Comparison of ENCODE assay signal across 9 mouse cellular contexts in the genomic region with DNA sequence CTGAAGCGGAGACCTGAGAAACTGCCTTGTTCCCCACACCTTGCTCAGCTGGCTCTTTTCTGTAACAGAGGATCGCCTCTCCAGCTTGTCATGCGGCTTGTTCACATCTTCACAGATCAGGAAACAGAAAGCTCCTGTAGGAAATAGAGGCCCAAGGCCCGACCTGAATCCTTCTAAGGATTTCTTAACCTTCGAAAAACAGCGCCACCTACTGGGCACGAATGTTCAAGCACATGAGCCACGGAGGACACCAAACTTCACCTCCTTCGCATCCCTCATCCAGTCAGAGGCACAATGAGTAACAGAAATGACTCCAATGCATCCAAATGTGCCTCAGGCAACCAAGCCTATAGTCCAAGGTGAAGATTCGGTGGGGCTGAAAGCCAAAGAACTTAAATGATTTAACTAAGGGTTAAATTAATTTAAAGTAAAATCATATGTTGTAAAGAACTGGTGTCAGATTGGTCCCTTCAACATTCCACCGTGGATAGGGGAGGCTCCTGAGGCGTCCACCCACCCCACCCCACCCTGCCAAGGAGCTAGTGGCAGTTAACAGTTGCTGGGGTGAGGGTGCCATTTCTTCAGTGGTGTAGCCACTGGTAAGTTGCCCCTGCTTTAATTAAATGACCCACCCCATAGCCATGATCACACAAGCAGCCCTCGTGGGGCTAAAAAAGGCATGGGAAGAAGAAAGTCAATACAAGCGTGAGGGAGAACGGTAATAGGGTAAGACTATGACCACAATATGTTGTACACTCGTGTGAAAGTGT. TPM values are rescaled to one million over a fixed set of nuclear protein-coding genes. Genes with fewer than 3 reads are reported as not detected.
A peak's percentile ranks its signal among the peaks of the same experiment; 100 is the strongest.
DNase-seq lines count a peak whose midpoint lies in the region; ATAC-seq and TF ChIP-seq lines count a peak whose summit lies in the region.
"Had no signal": no experiment of that assay in that cellular context is flagged by ENCODE, and none has a peak within 500 bp of the region (broad histone marks: within the 10 kb centered on the region; RNA-seq: fewer than 3 reads in every experiment).

No protein-coding gene starts in this region.

- H3K27me3 ChIP-seq in CH12.LX (replicated peaks): no peaks in the 10 kb centered on the region
- no peaks in the 10 kb centered on the region for H3K27me3 ChIP-seq in heart, adult 2 months (ENCODE audit: control insufficient read depth, insufficient read depth, low read length)
- no peaks in the 10 kb centered on the region for H3K27me3 ChIP-seq in liver, postnatal 0 days (ENCODE audit: insufficient read depth, low read length)
- H3K27me3 ChIP-seq: heart, embryonic 15.5 days had no signal

- no peak overlapping the region for H3K27ac ChIP-seq in CH12.LX (ENCODE audit: insufficient read depth, low read depth)
- H3K27ac ChIP-seq in heart, adult 2 months: no peak overlapping the region
- no peak overlapping the region for H3K27ac ChIP-seq in liver, postnatal 0 days (ENCODE audit: low read depth)
- H3K27ac ChIP-seq: heart, embryonic 15.5 days had no signal

- in situ Hi-C loops in CH12.LX (cut with MboI; ENCODE audit: low pct_ligation_motif_present, low pct_unique_long_range_greater_than_20kb, low sequenced_read_pairs): loop anchor here (5.0 kb wide), 1 partner anchor 446 kb away; no protein-coding TSS in a partner anchor

- TF ChIP-seq EP300 in CH12.LX (IDR thresholded peaks at IDR 0.05; ENCODE audit: low read length): no peak
- no peak for TF ChIP-seq EP300 in heart, adult 2 months (IDR thresholded peaks at IDR 0.05; ENCODE audit: insufficient read depth, low read depth, low read length)
- no peak for TF ChIP-seq EP300 in liver, postnatal 0 days (IDR thresholded peaks at IDR 0.05; ENCODE audit: low read depth)

- H3K4me1 ChIP-seq in CH12.LX (ENCODE audit: control insufficient read depth in 1 of 2, insufficient read depth in 2 of 2): peaks cover 0 to 5% of the 10 kb centered on the region in 2 experiments; a peak in 1 of 4 replicates
- H3K4me1 ChIP-seq in heart, adult 2 months (ENCODE audit: control insufficient read depth, insufficient read depth, low read length): no peaks in the 10 kb centered on the region
- H3K4me1 ChIP-seq in liver, postnatal 0 days (ENCODE audit: insufficient read depth): no peaks in the 10 kb centered on the region
- H3K4me1 ChIP-seq: heart, embryonic 15.5 days had no signal

- H3K79me2 ChIP-seq in CH12.LX (replicated peaks; ENCODE audit: control insufficient read depth, extremely low read depth, insufficient read depth, poor library complexity, severe bottlenecking): no peaks in the 10 kb centered on the region
- no peaks in the 10 kb centered on the region for H3K79me2 ChIP-seq in heart, adult 2 months (replicated peaks; ENCODE audit: control insufficient read depth, insufficient read depth, low read length)

- DNase-seq in 3134 (ENCODE audit: extremely low read depth, insufficient read length, low spot score) (peak; percentile 47), CH12.LX (ENCODE audit: extremely low read depth) (peak; percentile 85)
- peak; percentile 60 for DNase-seq in c-Kit-positive CD71-positive TER-119-negative erythroid progenitor cells, embryonic 14.5 days (ENCODE audit: low read depth)
- DNase-seq in heart, adult 2 months: peak in 1 of 2 experiments; percentile 50
- peak; percentile 64 to 79 for DNase-seq in kidney, postnatal 25 days
- DNase-seq in liver, postnatal 0 days: peak; percentile 75
- DNase-seq in retina, postnatal 7 days (ENCODE audit: low read depth, low spot score): peak; percentile 28
- peak; percentile 77 for DNase-seq in urinary bladder, postnatal 25 days (ENCODE audit: low spot score)

- no peak for ATAC-seq in liver, postnatal 0 days

- no peak overlapping the region for H3K9ac ChIP-seq in CH12.LX (ENCODE audit: insufficient read depth, low read depth)
- H3K9ac ChIP-seq in heart, adult 2 months (ENCODE audit: low read depth, low read length): no peak overlapping the region
- no peak overlapping the region for H3K9ac ChIP-seq in liver, postnatal 0 days (replicated peaks)
- H3K9ac ChIP-seq: heart, embryonic 15.5 days had no signal

- WGBS in heart, adult 2 months: 43% methylated on average over 16 of the region's 16 CpGs
- 36% methylated on average over 16 of the region's 16 CpGs for WGBS in liver, postnatal 0 days (ENCODE audit: insufficient replicate concordance)

- dilution Hi-C loops in CH12.LX (cut with MboI; ENCODE audit: extremely low pct_ligation_motif_present, extremely low pct_unique_long_range_greater_than_20kb, low sequenced_read_pairs): no loop called here

- no peaks in the 10 kb centered on the region for H3K9me3 ChIP-seq in CH12.LX (replicated peaks; ENCODE audit: low read length)
- H3K9me3 ChIP-seq in liver, postnatal 0 days (ENCODE audit: low read length): no peaks in the 10 kb centered on the region
- H3K9me3 ChIP-seq: heart, embryonic 15.5 days had no signal

- TF ChIP-seq POLR2A in CH12.LX (IDR thresholded peaks at IDR 0.05; ENCODE audit: low read depth, low read length): no peak
- TF ChIP-seq POLR2A in heart, adult 2 months (IDR thresholded peaks at IDR 0.05; ENCODE audit: insufficient read depth, low read depth, low read length): no peak

- H3K36me3 ChIP-seq in CH12.LX (replicated peaks in 1 of 2; ENCODE audit: control insufficient read depth in 1 of 2, insufficient read depth in 1 of 2, low read length in 1 of 2): no peaks in the 10 kb centered on the region
- H3K36me3 ChIP-seq in heart, adult 2 months (ENCODE audit: control insufficient read depth, insufficient read depth, low read length): no peaks in the 10 kb centered on the region
- no peaks in the 10 kb centered on the region for H3K36me3 ChIP-seq in liver, postnatal 0 days (replicated peaks; ENCODE audit: insufficient read depth, low read length)
- H3K36me3 ChIP-seq: heart, embryonic 15.5 days had no signal

- TF ChIP-seq RAD21 in CH12.LX (IDR thresholded peaks at IDR 0.05; ENCODE audit: low read depth, low read length): peak; percentile 63

- 0 out of 2 replicates have a peak overlapping the region, but pooled peaks have one; percentile 15 for H3K4me2 ChIP-seq in CH12.LX (ENCODE audit: insufficient read depth, low read depth, poor library complexity, severe bottlenecking)
- no peak overlapping the region for H3K4me2 ChIP-seq in liver, postnatal 0 days (ENCODE audit: low read depth, low read length)
- H3K4me2 ChIP-seq: heart, embryonic 15.5 days had no signal

- peak; percentile 79 to 80 for TF ChIP-seq CTCF in CH12.LX (conservative IDR thresholded peaks at IDR 0.05 in 1 of 2, IDR thresholded peaks at IDR 0.05 in 1 of 2; ENCODE audit: low read depth in 2 of 2, low read length in 2 of 2)
- TF ChIP-seq CTCF in heart, adult 2 months (IDR thresholded peaks at IDR 0.05): peak; percentile 86
- peak; percentile 79 for TF ChIP-seq CTCF in liver, postnatal 0 days (IDR thresholded peaks at IDR 0.05; ENCODE audit: low read depth)

- no peak overlapping the region for H3K4me3 ChIP-seq in CH12.LX (replicated peaks in 1 of 3; ENCODE audit: low read depth in 2 of 3, low read length in 2 of 3, poor library complexity in 1 of 3)
- H3K4me3 ChIP-seq in heart, adult 2 months: no peak overlapping the region
- no peak overlapping the region for H3K4me3 ChIP-seq in liver, postnatal 0 days (ENCODE audit: low read depth, low read length)
- H3K4me3 ChIP-seq: heart, embryonic 15.5 days had no signal

- intact Hi-C loops in heart, adult 2 months (cut with DNase I): loop anchor here (5.0 kb wide), 1 partner anchor 496 kb away; no protein-coding TSS in a partner anchor

TF ChIP-seq in CH12.LX, 34 proteins besides CTCF, POLR2A, EP300 and RAD21:
- TF ChIP-seq MAZ (IDR thresholded peaks at IDR 0.05; ENCODE audit: low read depth, low read length) (no peak), MXI1 (IDR thresholded peaks at IDR 0.05; ENCODE audit: low read depth, low read length) (no peak), GABPA (IDR thresholded peaks at IDR 0.05; ENCODE audit: insufficient replicate concordance, low read depth, low read length) (no peak), SMC3 (IDR thresholded peaks at IDR 0.05; ENCODE audit: low read depth, low read length) (peak; percentile 61), ZMIZ1 (IDR thresholded peaks at IDR 0.05; ENCODE audit: low read depth, low read length) (no peak), MYC (IDR thresholded peaks at IDR 0.05; ENCODE audit: low read depth, low read length) (0 out of 2 replicates have a peak, but pooled peaks have one; percentile 36), POLR2AphosphoS2 (IDR thresholded peaks at IDR 0.05; ENCODE audit: low read depth, low read length) (no peak), ZC3H11A (IDR thresholded peaks at IDR 0.05; ENCODE audit: low read depth, low read length) (peak; percentile 8; the same call in 1 of the 2 replicates), MAX (IDR thresholded peaks at IDR 0.05; ENCODE audit: low read length) (no peak)

RNA-seq across cellular contexts. Expression of gene Bcl2l14, which starts 7.0 kb away (rescaled TPM):
- total RNA-seq in CH12.LX (2012; rRNA removed) (0.71 and 0.93 TPM in 2 replicates), CH12.LX (2014; rRNA removed) (3.0 and 3.1 TPM in 2 replicates)
- polyA plus RNA-seq in CH12.LX (2012; ENCODE audit: insufficient read length, low read depth): 3.5 and 4.4 TPM in 2 replicates
- not detected for total RNA-seq in heart, adult 2 months (2021)
- polyA plus RNA-seq in heart, adult 2 months (2012; rRNA removed): 0.10 TPM in 1 of 2 replicates, not detected in the other
- polyA plus RNA-seq in liver, postnatal 0 days (2015; fragmentation: Nextera tagmentation; extraction: Ambion mirVana): 0.14 and 0.26 TPM in 2 replicates
